Mouse (Mus musculus): ENCODE data around the gene Upk3bl. TPM values are rescaled to one million over a fixed set of nuclear protein-coding genes. Genes with fewer than 3 reads are reported as not detected.
"Not testable (repeated sequence)": the region's sequence is repeated elsewhere in the genome, so short reads cannot be mapped to it uniquely, and the experiment has no call there.

The Upk3bl gene
- total RNA-seq, 1 experiment from 2014 or later: not detected

GRCm38 (mm10) chr5:136041260-136041659, 13.0 kb upstream of the Upk3bl start:
- ATAC-seq (replicated peaks in 1 of 2; ENCODE audit: insufficient read depth in 1 of 2, low FRiP score in 2 of 2, low TSS enrichment in 1 of 2, low read depth in 1 of 2, poor library complexity in 2 of 2, severe bottlenecking in 2 of 2): no peak

DNA sequence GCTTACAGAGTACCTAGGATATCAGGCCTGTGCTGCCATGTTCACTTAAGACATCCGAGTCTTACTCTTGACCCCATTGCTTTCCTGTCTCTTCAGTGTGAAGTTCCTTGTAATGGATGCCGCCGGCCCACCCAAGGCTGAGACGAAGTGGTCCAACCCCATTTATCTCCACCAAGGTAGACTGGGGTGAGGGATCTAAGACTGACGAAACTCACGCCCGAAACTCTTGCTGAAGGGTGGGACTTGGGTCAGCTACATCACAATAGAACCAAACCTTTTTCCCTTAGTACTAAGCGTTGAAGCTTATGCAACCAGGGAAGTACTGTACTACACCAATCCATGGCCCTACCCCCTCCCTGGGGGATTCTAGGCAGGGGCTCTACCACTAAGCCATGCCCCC, 12.6 kb upstream of the Upk3bl start:
- no peak for ATAC-seq (replicated peaks in 1 of 2; ENCODE audit: insufficient read depth in 1 of 2, low FRiP score in 2 of 2, low TSS enrichment in 1 of 2, low read depth in 1 of 2, poor library complexity in 2 of 2, severe bottlenecking in 2 of 2)

DNA sequence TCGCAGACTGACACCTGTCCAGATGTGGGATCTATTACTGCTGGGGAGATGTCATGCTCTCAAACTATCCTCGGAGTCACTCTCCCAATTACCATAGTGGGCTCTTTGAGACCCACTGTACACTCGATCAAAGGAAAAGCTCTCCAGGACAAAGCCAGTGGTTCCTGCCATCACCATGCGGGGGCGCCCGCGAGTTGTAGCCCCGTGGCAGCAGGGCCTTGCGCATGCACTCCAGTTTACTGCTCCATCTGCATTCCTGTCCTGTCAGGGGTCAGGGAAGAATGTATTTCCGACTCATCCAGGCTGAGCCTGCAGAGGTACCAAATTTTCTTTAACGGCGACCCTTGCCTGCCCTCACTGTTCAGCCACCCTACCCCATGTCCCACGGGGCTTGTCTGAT, 9.4 kb upstream of the Upk3bl start:
- no peak for ATAC-seq (replicated peaks in 1 of 2; ENCODE audit: insufficient read depth in 1 of 2, low FRiP score in 2 of 2, low TSS enrichment in 1 of 2, low read depth in 1 of 2, poor library complexity in 2 of 2, severe bottlenecking in 2 of 2)

DNA sequence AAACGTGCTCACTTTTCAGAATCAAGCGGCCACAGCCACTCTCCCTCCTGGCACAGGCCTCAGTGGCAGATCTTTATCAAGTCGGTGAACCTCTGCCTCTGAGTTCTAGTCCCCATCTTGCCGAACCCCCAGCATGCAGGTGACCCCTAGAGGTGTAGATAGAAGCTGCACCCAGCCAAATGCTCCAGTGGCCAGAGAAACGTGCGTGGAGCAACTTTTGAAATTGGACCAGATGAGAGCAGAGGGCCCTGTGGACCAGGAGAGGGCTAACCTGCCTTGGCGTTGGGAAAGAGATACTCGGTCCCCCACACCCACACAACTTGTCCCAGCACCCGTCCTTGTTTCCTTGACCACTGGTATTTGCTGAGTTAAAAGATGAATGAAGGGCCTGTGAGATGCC, 8.9 kb upstream of the Upk3bl start:
- 0 out of 4 replicates have a peak, but pooled peaks of 1 of the 2 experiments have one; percentile 43 for ATAC-seq (replicated peaks in 1 of 2; ENCODE audit: insufficient read depth in 1 of 2, low FRiP score in 2 of 2, low TSS enrichment in 1 of 2, low read depth in 1 of 2, poor library complexity in 2 of 2, severe bottlenecking in 2 of 2)

DNA sequence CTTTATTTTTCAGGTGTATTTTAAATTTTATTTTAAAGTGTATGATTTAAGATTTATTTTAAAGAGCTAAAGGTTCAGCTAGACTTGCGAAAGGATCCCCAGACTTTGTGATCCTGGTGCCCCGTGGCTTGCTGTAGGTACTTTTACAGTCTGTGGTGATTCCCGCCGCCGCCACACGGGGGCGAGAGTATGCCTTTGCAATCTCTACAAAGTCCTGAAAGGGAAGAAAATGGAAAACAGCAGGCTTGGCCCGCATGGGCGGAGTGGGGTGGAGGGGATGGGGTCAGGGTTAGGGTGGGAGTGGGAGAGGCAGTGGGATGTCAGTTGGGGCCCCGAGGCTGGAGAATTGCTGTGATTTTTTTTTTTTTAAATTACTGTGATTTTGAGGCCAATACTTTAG, 8.3 kb upstream of the Upk3bl start:
- peak; percentile 63 to 68; a peak in 3 of 4 replicates for ATAC-seq (replicated peaks in 1 of 2; ENCODE audit: insufficient read depth in 1 of 2, low FRiP score in 2 of 2, low TSS enrichment in 1 of 2, low read depth in 1 of 2, poor library complexity in 2 of 2, severe bottlenecking in 2 of 2)

- not testable (repeated sequence) for ATAC-seq (replicated peaks in 1 of 2; ENCODE audit: insufficient read depth in 1 of 2, low FRiP score in 2 of 2, low TSS enrichment in 1 of 2, low read depth in 1 of 2, poor library complexity in 2 of 2, severe bottlenecking in 2 of 2)
Measured at GRCm38 (mm10) chr5:136048541-136048940, 5.8 kb upstream of the Upk3bl start.

DNA sequence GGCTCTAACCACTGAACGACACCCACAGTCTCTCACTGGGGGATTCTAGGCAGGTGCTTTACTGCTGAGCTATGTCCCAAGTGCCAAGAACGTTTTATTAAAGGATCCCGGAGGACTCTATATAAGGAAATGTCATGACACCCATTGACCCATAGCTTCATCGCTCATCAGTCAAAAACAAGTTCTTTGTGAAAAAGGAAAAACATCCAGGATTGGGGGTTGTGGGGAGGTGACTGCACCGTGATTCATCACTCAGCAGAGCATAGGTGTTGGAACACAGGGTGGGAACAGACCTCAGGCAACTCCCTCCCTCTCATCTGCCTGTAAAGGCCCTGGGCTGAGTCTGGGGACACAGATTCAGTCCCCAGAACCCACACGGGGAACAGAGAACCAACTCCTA, 4.4 kb upstream of the Upk3bl start:
- ATAC-seq (replicated peaks in 1 of 2; ENCODE audit: insufficient read depth in 1 of 2, low FRiP score in 2 of 2, low TSS enrichment in 1 of 2, low read depth in 1 of 2, poor library complexity in 2 of 2, severe bottlenecking in 2 of 2): no peak

DNA sequence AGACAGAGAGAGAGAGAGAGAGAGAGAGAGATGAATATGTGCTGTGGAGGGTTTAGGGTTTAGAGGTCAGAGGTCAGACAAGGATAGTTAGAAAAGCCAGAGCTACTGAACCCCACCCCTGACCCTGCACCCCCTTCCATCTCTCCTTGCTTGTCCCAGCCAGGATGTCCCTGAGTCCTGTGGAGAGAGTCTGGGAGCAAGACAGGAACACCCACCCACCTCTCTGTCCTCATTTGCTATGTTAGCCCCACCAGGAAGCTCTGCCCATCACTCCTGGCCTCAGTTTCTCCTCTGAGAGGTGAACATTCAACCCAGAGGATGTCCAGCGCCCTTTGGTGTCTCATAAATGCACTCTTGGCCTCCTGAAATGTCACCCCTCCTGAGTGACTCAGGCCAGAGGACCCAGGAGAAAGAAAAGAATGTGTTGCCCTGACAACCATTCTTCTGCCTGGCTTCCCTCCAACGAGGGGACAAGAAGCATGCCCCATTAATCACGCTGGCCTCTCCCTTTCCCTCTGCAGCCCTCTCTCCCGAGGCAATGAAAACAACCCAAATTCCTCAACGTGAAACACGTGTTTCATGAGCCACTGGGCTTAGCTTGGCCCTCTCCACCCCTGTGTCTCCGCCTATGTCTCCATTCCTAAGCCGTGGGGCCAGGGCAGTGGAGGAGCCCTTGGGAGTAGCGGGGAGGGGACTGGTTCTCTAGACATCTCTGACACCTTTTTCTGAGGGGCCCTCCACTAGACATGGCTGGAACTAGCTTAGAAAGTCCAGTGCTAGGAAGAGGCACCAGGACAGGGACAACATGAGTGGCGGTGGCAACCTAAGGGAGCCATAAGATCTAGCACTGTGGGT, 2.8 kb upstream of the Upk3bl start:
- no peak for ATAC-seq (replicated peaks in 1 of 2; ENCODE audit: insufficient read depth in 1 of 2, low FRiP score in 2 of 2, low TSS enrichment in 1 of 2, low read depth in 1 of 2, poor library complexity in 2 of 2, severe bottlenecking in 2 of 2)

- no peak for ATAC-seq (replicated peaks in 1 of 2; ENCODE audit: insufficient read depth in 1 of 2, low FRiP score in 2 of 2, low TSS enrichment in 1 of 2, low read depth in 1 of 2, poor library complexity in 2 of 2, severe bottlenecking in 2 of 2)
Measured at GRCm38 (mm10) chr5:136052861-136053655, 1.2 kb upstream of the Upk3bl start.

DNA sequence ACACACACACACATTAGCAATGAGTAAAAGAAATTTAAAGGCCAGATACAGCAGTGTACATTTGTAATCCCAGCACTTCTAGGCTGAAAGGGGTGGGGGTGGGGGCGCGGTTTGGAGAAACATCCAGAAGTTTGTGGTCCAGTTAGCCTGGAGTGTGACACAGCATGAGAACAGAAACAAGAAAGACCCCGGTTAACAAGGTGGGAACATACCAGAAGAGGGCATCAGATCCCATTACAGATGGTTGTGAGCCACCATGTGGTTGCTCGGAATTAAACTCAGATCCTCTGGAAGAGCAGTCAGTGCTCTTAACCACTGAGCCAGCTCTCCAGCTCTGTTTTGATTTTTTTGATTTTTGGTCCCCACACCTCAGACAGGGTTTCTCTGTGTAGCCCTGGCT, 1.8 kb downstream of the Upk3bl start:
- no peak for ATAC-seq (replicated peaks in 1 of 2; ENCODE audit: insufficient read depth in 1 of 2, low FRiP score in 2 of 2, low TSS enrichment in 1 of 2, low read depth in 1 of 2, poor library complexity in 2 of 2, severe bottlenecking in 2 of 2)

- no peak for ATAC-seq (replicated peaks in 1 of 2; ENCODE audit: insufficient read depth in 1 of 2, low FRiP score in 2 of 2, low TSS enrichment in 1 of 2, low read depth in 1 of 2, poor library complexity in 2 of 2, severe bottlenecking in 2 of 2)
Measured at GRCm38 (mm10) chr5:136057085-136057484, 2.8 kb downstream of the Upk3bl start.

- peak; percentile 55 to 73; a peak in 2 of 4 replicates for ATAC-seq (replicated peaks in 1 of 2; ENCODE audit: insufficient read depth in 1 of 2, low FRiP score in 2 of 2, low TSS enrichment in 1 of 2, low read depth in 1 of 2, poor library complexity in 2 of 2, severe bottlenecking in 2 of 2)
Measured at GRCm38 (mm10) chr5:136061567-136061966, 7.3 kb downstream of the Upk3bl start.

DNA sequence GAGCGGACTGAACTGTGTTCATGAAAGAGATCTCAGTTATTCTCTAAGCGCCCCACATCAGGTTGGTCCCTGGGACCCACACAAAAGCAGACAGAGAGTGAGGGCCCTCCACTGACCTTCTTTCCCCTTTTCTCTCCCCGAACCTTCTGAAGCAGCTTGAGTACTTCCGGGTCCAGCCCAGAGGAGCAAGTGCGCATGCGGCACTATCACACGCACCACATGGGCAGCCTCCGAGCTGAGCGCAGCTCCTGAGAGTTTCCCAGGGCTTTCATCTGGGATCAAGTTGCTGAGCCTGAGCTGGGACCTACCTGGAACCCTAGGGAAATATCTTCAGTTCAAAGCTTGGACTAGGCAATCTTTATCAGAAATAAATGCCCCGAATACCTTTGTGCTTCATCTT, 9.6 kb downstream of the Upk3bl start:
- ATAC-seq (replicated peaks in 1 of 2; ENCODE audit: insufficient read depth in 1 of 2, low FRiP score in 2 of 2, low TSS enrichment in 1 of 2, low read depth in 1 of 2, poor library complexity in 2 of 2, severe bottlenecking in 2 of 2): no peak

- ATAC-seq (replicated peaks in 1 of 2; ENCODE audit: insufficient read depth in 1 of 2, low FRiP score in 2 of 2, low TSS enrichment in 1 of 2, low read depth in 1 of 2, poor library complexity in 2 of 2, severe bottlenecking in 2 of 2): peak; percentile 75 to 77
Measured at GRCm38 (mm10) chr5:136066404-136067148, 12.3 kb downstream of the Upk3bl start.

- no peak for ATAC-seq (replicated peaks in 1 of 2; ENCODE audit: insufficient read depth in 1 of 2, low FRiP score in 2 of 2, low TSS enrichment in 1 of 2, low read depth in 1 of 2, poor library complexity in 2 of 2, severe bottlenecking in 2 of 2)
Measured at GRCm38 (mm10) chr5:136069411-136069810, 15.1 kb downstream of the Upk3bl start.

- peak in 1 of 2 experiments; percentile 33; a peak in 2 of 4 replicates for ATAC-seq (replicated peaks in 1 of 2; ENCODE audit: insufficient read depth in 1 of 2, low FRiP score in 2 of 2, low TSS enrichment in 1 of 2, low read depth in 1 of 2, poor library complexity in 2 of 2, severe bottlenecking in 2 of 2)
Measured at GRCm38 (mm10) chr5:136073051-136073450, 18.8 kb downstream of the Upk3bl start.

DNA sequence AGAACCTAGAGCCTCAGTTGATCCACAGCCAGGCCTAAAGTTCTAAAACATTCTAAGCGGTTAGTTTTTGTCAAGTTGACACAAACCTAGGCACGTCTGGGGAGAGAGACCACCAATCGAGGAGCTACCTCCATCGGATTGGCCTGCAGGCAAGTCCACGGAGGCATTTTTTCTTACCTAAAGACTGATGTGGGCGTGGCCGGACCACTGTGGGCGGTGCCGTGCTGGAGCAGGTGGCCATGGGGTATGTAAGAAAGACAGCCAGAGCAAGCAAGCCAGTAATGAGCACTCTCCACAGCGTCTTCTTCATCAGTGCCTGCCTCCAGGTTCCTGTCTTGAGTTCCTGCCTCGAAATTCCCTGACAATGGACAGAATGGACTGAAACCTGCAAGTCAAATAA, 19.2 kb downstream of the Upk3bl start:
- no peak for ATAC-seq (replicated peaks in 1 of 2; ENCODE audit: insufficient read depth in 1 of 2, low FRiP score in 2 of 2, low TSS enrichment in 1 of 2, low read depth in 1 of 2, poor library complexity in 2 of 2, severe bottlenecking in 2 of 2)

GRCm38 (mm10) chr5:136075076-136075475, 20.8 kb downstream of the Upk3bl start:
- no peak for ATAC-seq (replicated peaks in 1 of 2; ENCODE audit: insufficient read depth in 1 of 2, low FRiP score in 2 of 2, low TSS enrichment in 1 of 2, low read depth in 1 of 2, poor library complexity in 2 of 2, severe bottlenecking in 2 of 2)
